Mouse (Mus musculus) lung, adult 2 months (tissue): ENCODE measurements around the gene Miga2.

ENCODE experiments used
- CTCF ChIP-seq: fragments of 200-500 bp; IDR thresholded peaks from 2 replicates; pipeline ENCODE4 v1.5.1; 2011; ENCODE audit warnings: mild to moderate bottlenecking, low read length, control low read depth; ENCODE audit not compliant: insufficient read depth
- POLR2A ChIP-seq: fragments of 200-500 bp; IDR thresholded peaks from 2 replicates; pipeline ENCODE4 v1.6.1; 2011; ENCODE audit warnings: low read depth, mild to moderate bottlenecking, control low read depth, low read length, borderline replicate concordance; ENCODE audit errors: extremely low read depth

- no peak for TF ChIP-seq POLR2A
- no peak for TF ChIP-seq CTCF
These were observed 38.8 kb downstream of the Miga2 start for GRCm38 (mm10) chr2:30402843-30403242.
